Mouse (Mus musculus): ENCODE data around the gene Gm17542. TPM values are rescaled to one million over a fixed set of nuclear protein-coding genes. Genes with fewer than 3 reads are reported as not detected.

Gene Gm17542
- polyA plus RNA-seq, 1 experiment from 2014 or later = not detected

DNA sequence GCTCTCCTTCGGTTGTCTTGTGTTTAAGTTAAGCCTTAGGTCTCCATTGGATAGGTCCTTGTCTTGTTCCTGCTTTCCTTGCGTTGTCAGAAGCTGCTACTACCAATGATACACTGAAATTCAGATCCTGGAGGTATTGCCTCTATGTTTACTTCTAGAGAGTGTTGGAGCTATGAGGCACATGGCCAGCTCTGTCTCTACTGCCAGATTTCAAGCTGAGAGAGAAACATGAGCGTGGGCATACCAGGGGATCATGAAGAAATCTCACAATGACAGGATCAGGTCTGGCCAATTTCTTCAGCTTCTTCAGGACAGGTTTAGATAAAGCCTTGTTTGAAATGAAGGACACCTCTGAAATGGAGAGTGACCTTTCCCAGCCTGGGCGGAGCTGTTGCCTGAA, 19.1 kb downstream of the Gm17542 start:
- no peak for ATAC-seq (ENCODE audit: low read depth)
- WGBS (ENCODE audit: insufficient replicate concordance) = 52% methylated on average over 4 of the region's 4 CpGs
- Histone ChIP-seq H3K27me3 (ENCODE audit: control insufficient read depth, insufficient read depth, low read depth, low read length) (no peaks in the 10 kb centered on the region), H3K36me3 (ENCODE audit: control insufficient read depth, insufficient read depth) (no peaks in the 10 kb centered on the region), H3K9ac (ENCODE audit: low read depth, low read length) (no peak overlapping the region), H3K27ac (ENCODE audit: low read length) (no peak overlapping the region), H3K4me3 (ENCODE audit: low read depth, low read length) (no peak overlapping the region), H3K4me1 (ENCODE audit: control insufficient read depth, low read depth, low read length) (no peaks in the 10 kb centered on the region), H3K9me3 (replicated peaks; ENCODE audit: control insufficient read depth, low read length) (no peaks in the 10 kb centered on the region), H3K4me2 (ENCODE audit: low read depth, low read length) (no peak overlapping the region)

DNA sequence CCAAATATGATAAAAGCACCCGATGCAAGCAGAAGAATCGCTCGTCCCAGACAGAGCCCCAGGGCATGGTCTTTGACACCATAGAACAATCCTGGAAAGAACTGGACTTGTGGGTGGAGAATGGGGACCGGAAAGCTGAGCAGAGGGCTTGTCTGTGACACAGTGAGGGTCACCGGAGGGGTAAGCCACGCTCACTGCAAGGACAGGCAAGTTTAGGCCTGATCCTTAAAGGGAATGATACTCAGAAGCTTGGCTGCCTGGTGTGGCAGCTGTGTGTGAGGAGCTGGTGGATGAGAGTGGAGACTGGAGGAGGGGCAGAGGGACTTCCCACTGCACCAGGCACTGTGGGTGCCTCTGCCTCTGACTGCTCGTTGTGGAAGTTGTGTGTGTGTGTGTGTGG, 27.0 kb downstream of the Gm17542 start:
- Histone ChIP-seq H3K9ac (ENCODE audit: low read depth, low read length) (no peak overlapping the region), H3K27ac (ENCODE audit: low read length) (no peak overlapping the region), H3K27me3 (ENCODE audit: control insufficient read depth, insufficient read depth, low read depth, low read length) (no peaks in the 10 kb centered on the region), H3K9me3 (replicated peaks; ENCODE audit: control insufficient read depth, low read length) (no peaks in the 10 kb centered on the region), H3K36me3 (ENCODE audit: control insufficient read depth, insufficient read depth) (no peaks in the 10 kb centered on the region), H3K4me2 (ENCODE audit: low read depth, low read length) (no peak overlapping the region), H3K4me1 (ENCODE audit: control insufficient read depth, low read depth, low read length) (no peaks in the 10 kb centered on the region), H3K4me3 (ENCODE audit: low read depth, low read length) (no peak overlapping the region)
- WGBS (ENCODE audit: insufficient replicate concordance) = 61% methylated on average over 7 of the region's 7 CpGs
- ATAC-seq (ENCODE audit: low read depth) = no peak

DNA sequence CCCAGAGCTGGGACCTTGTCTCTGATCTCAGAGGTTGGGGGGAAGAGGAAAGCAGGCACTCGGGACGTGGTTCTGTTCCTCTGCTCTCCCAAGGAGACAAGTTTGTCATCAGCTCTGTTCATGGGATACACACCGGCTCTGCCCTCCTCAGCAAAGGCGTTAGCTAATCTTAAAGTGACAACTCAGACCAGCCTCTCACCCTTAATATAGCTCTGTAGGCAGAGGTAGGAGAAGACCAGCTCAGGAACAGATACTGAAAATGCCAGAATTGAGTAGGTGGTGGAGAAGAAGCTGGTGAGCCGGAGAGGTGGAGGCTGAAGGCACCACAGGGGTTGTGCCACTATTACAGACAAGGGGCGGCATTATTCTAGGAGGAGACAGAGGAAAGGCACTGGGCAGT, 38.7 kb downstream of the Gm17542 start:
- no peak overlapping the region for H3K4me2 ChIP-seq (ENCODE audit: low read depth, low read length)
- H3K4me1 ChIP-seq (ENCODE audit: control insufficient read depth, low read depth, low read length) = no peaks in the 10 kb centered on the region
- no peak for ATAC-seq (ENCODE audit: low read depth)
- no peaks in the 10 kb centered on the region for H3K27me3 ChIP-seq (ENCODE audit: control insufficient read depth, insufficient read depth, low read depth, low read length)
- no peaks in the 10 kb centered on the region for H3K36me3 ChIP-seq (ENCODE audit: control insufficient read depth, insufficient read depth)
- H3K27ac ChIP-seq (ENCODE audit: low read length) = no peak overlapping the region
- H3K9me3 ChIP-seq (replicated peaks; ENCODE audit: control insufficient read depth, low read length) = no peaks in the 10 kb centered on the region
- no peak overlapping the region for H3K9ac ChIP-seq (ENCODE audit: low read depth, low read length)
- no peak overlapping the region for H3K4me3 ChIP-seq (ENCODE audit: low read depth, low read length)
- 59% methylated on average over 6 of the region's 6 CpGs for WGBS (ENCODE audit: insufficient replicate concordance)

DNA sequence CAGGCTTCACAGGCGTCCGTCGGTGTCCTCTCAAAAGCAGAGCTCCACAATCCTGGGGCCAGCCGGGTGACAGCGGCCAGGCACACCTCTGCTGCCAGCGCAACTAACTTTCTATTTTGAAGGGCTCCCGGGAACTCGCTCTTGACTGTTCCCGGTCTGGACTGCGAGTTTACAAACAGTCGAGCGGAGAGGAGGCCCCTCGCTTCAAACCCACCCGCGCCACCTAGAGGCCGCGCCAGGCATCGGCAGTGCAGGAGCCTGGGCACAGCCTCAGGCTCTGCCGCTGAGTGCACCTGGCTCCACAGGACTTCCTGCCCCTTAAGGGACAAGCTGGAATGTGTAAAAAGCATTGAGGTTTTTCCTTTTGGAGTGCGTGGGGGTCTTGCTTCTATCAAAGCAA, 42.5 kb downstream of the Gm17542 start, which contains the start of gene Edar:
Gene Edar, minus strand, starts transcription at position 122 of the 400 bp plus-strand sequence.
- H3K36me3 ChIP-seq (ENCODE audit: control insufficient read depth, insufficient read depth) = no peaks in the 10 kb centered on the region
- peak within 1 kb of the TSS; percentile 33 for H3K4me3 ChIP-seq (ENCODE audit: low read depth, low read length)
- H3K27ac ChIP-seq (ENCODE audit: low read length) = no peak within 1 kb of the TSS
- H3K4me1 ChIP-seq (ENCODE audit: control insufficient read depth, low read depth, low read length) = no peaks in the 10 kb centered on the region
- H3K9me3 ChIP-seq (replicated peaks; ENCODE audit: control insufficient read depth, low read length) = no peaks in the 10 kb centered on the region
- peak within 1 kb of the TSS; percentile 48 for H3K4me2 ChIP-seq (ENCODE audit: low read depth, low read length)
- H3K27me3 ChIP-seq (ENCODE audit: control insufficient read depth, insufficient read depth, low read depth, low read length) = peaks cover 2% of the 10 kb centered on the region; the same call in 1 of the 2 replicates
- 2% methylated on average over 20 of the region's 20 CpGs for WGBS (ENCODE audit: insufficient replicate concordance)
- H3K9ac ChIP-seq (ENCODE audit: low read depth, low read length) = no peak within 1 kb of the TSS
- no peak for ATAC-seq (ENCODE audit: low read depth)

DNA sequence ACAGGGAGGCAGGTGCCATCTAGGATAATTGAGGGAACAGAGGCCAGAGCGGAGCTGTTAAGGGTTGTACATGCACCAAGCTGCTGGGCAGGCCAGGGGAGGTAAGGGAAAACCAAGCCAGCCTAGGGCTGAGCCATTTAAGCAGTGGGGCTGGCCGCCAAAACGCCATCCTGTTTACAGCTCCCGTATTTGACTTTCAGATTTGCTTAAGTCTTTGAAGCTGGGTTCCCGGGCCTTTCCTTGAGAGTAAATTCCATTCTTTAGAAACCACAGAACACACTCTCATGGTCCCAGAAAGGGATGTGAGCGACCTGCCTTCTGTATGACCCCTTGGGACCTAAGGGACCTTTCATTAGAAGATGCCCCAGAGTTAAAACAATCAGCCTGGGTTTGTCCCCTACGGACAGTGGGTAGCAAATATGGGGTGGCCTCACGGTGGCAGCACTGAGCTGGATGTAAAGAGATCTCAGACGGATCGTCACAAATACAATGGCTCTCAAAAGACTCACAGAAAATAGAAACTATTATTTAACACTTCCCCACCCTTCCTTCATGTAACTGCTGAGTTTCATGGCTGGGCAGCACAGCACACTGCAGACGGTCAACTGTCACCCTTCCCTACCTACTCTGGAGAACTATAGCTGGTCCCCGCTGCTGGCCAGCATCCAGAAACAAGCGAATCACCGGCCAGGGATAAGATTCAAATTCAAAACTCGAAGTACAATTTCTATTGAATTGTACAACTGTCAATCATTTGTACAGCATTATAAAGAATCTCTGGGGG, 44.5 kb downstream of the Gm17542 start:
- WGBS (ENCODE audit: insufficient replicate concordance) = 33% methylated on average over 15 of the region's 15 CpGs
- H3K36me3 ChIP-seq (ENCODE audit: control insufficient read depth, insufficient read depth) = no peaks in the 10 kb centered on the region
- H3K4me3 ChIP-seq (ENCODE audit: low read depth, low read length) = no peak overlapping the region
- H3K27ac ChIP-seq (ENCODE audit: low read length) = no peak overlapping the region
- H3K4me2 ChIP-seq (ENCODE audit: low read depth, low read length) = no peak overlapping the region
- peaks cover 2% of the 10 kb centered on the region; the same call in 1 of the 2 replicates for H3K27me3 ChIP-seq (ENCODE audit: control insufficient read depth, insufficient read depth, low read depth, low read length)
- no peak overlapping the region for H3K9ac ChIP-seq (ENCODE audit: low read depth, low read length)
- H3K9me3 ChIP-seq (replicated peaks; ENCODE audit: control insufficient read depth, low read length) = no peaks in the 10 kb centered on the region
- no peak for ATAC-seq (ENCODE audit: low read depth)
- no peaks in the 10 kb centered on the region for H3K4me1 ChIP-seq (ENCODE audit: control insufficient read depth, low read depth, low read length)

DNA sequence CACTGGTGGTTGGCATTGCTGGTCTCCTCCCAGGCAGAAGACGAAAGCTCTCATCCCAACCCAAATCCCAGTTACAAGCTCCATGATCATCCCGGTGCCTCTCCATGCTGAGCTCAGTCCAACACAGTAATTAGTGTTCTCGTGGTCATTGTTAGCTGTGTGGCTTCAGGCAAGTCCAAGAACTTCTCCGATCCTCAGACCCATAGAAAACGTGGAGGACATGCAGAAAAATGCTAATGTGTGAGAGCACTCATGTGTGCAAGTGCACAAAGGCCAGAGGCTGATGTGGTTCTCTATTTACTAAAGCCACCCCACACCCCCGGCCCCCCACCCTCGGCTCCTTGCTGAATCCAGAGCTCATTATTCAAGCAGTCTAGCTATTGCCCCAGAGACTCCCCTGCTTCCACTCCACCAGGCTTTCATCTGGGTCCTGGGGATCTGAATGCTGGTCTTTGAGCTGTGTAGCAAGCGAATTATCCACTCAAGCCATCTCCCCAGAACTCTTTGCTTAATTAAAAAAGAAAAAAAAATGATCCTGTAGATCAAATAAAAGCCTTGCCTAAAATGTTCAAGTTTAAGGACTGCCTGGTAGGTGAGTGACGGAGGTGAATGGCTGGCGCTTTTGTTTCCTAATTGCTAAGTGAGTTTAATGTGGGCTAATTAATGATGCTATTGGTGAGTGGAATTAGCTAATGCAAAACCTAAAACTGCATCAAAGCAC, 45.3 kb downstream of the Gm17542 start:
- Histone ChIP-seq H3K27ac (ENCODE audit: low read length) (no peak overlapping the region), H3K9me3 (replicated peaks; ENCODE audit: control insufficient read depth, low read length) (no peaks in the 10 kb centered on the region), H3K9ac (ENCODE audit: low read depth, low read length) (no peak overlapping the region)

DNA sequence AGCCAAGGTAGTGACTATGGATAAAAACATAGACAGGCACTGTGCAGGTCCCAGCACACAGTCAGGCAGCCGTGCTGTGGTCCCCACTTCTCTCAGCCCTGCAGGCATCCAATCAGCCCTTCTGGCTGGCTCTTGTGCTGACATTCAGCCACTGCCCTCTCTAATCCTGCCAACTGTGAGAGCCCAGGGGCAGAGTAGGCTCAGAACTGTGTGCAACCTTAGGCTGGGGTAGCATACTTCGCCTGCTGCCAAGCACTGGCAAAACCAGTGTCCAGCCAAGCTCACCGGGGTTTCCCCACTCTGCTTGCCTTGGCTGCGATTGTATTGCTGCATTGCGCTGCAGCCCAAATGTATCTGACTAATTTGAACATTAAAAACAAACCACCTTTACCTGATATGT, 54.1 kb downstream of the Gm17542 start:
- no peaks in the 10 kb centered on the region for H3K27me3 ChIP-seq (ENCODE audit: control insufficient read depth, insufficient read depth, low read depth, low read length)
- no peak overlapping the region for H3K9ac ChIP-seq (ENCODE audit: low read depth, low read length)
- H3K36me3 ChIP-seq (ENCODE audit: control insufficient read depth, insufficient read depth) = no peaks in the 10 kb centered on the region
- no peak overlapping the region for H3K4me2 ChIP-seq (ENCODE audit: low read depth, low read length)
- H3K4me3 ChIP-seq (ENCODE audit: low read depth, low read length) = no peak overlapping the region
- no peaks in the 10 kb centered on the region for H3K9me3 ChIP-seq (replicated peaks; ENCODE audit: control insufficient read depth, low read length)
- H3K27ac ChIP-seq (ENCODE audit: low read length) = no peak overlapping the region
- no peak for ATAC-seq (ENCODE audit: low read depth)
- H3K4me1 ChIP-seq (ENCODE audit: control insufficient read depth, low read depth, low read length) = no peaks in the 10 kb centered on the region
- WGBS (ENCODE audit: insufficient replicate concordance) = 53% methylated on average over 5 of the region's 5 CpGs

More for the DNA sequence above, 45.3 kb downstream of the Gm17542 start:
- WGBS (ENCODE audit: insufficient replicate concordance) = 57% methylated on average over 10 of the region's 10 CpGs
- Histone ChIP-seq H3K4me1 (ENCODE audit: control insufficient read depth, low read depth, low read length) (no peaks in the 10 kb centered on the region), H3K4me2 (ENCODE audit: low read depth, low read length) (no peak overlapping the region), H3K36me3 (ENCODE audit: control insufficient read depth, insufficient read depth) (no peaks in the 10 kb centered on the region), H3K27me3 (ENCODE audit: control insufficient read depth, insufficient read depth, low read depth, low read length) (peaks cover 2% of the 10 kb centered on the region; the same call in 1 of the 2 replicates), H3K4me3 (ENCODE audit: low read depth, low read length) (no peak overlapping the region)
- ATAC-seq (ENCODE audit: low read depth) = no peak

Data from liver, embryonic 16.5 days (tissue).